Mouse (Mus musculus) heart, embryonic 15.5 days (tissue): ENCODE results near the gene Nos1ap. TPM values are rescaled to one million over a fixed set of nuclear protein-coding genes. Genes with fewer than 3 reads are reported as not detected.

Source experiments
- ATAC-seq: fragments of 200-750 bp; cut with Nextera tagmentation; replicated peaks from 2 replicates; pipeline ENCODE4 v1.8.0; 2017; ENCODE audit warnings: low read depth, moderate TSS enrichment; ENCODE audit not compliant: insufficient number of reproducible peaks, insufficient read depth, low FRiP score
- H3K27ac ChIP-seq: fragments of 300-500 bp; sonication (generic); 2 replicates; pipeline ENCODE4 v1.5.1; 2015; ENCODE audit warnings: mild to moderate bottlenecking, inconsistent platforms
- H3K27me3 ChIP-seq: fragments of 300-500 bp; sonication (generic); 2 replicates; pipeline ENCODE4 v1.6.1; 2015; ENCODE audit warnings: inconsistent platforms
- H3K36me3 ChIP-seq: fragments of 300-500 bp; sonication (generic); 2 replicates; pipeline ENCODE4 v1.6.1; 2015; ENCODE audit warnings: mild to moderate bottlenecking, inconsistent platforms
- H3K4me1 ChIP-seq: fragments of 300-500 bp; sonication (generic); replicated peaks from 2 replicates; pipeline ENCODE4 v1.6.1; 2015; ENCODE audit warnings: inconsistent platforms
- H3K4me2 ChIP-seq: fragments of 300-500 bp; sonication (generic); 2 replicates; pipeline ENCODE4 v1.6.1; 2015; ENCODE audit warnings: inconsistent platforms, mild to moderate bottlenecking, moderate library complexity
- H3K4me3 ChIP-seq: fragments of 300-500 bp; sonication (generic); 2 replicates; pipeline ENCODE4 v1.5.1; 2015; ENCODE audit warnings: mild to moderate bottlenecking, inconsistent platforms
- H3K9ac ChIP-seq: fragments of 300-500 bp; sonication (generic); 2 replicates; pipeline ENCODE4 v1.6.1; 2015; ENCODE audit warnings: mild to moderate bottlenecking, inconsistent platforms
- H3K9me3 ChIP-seq: fragments of 300-500 bp; sonication (generic); replicated peaks from 2 replicates; pipeline ENCODE4 v1.6.1; 2016; ENCODE audit warnings: inconsistent platforms
- WGBS: fragments of 180-500 bp; shearing (Covaris S2); methylation state at CpG from one replicate; pipeline ENCODE4 v1.1.7; 2015; ENCODE audit warnings: mixed read lengths; 5-methylcytosine and 5-hydroxymethylcytosine counted together
- polyA plus RNA-seq: library from polyadenylated mRNA; unstranded; fragments of >200 nt; fragmentation: Nextera tagmentation; extraction: Ambion mirVana; gene quantifications from 2 replicates; pipeline ENCODE4 v1.2.1, GENCODE M21; 2015

Nos1ap gene
- polyA plus RNA-seq, 1 experiment from 2014 or later = 13.7 TPM

DNA sequence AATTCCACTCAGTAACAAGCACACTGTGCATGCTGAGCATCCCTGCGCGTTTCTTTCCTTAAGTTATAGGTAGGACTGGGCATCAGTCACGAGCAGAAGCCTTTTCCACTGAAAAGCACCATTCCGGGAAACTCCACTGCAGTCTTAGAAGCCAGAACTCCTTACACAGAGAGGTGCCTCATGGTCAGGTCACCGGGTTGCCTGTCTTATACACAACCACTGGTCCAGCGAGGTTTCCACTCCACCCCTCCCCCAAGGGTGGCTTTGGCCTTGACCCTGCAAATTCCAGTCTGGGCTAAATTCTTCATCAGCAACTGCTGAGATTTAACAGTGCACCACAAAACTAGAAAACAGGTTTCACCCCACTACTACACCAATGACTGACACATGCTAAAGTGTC lies 1.3 kb downstream of the Nos1ap start:
- ATAC-seq = no peak
- 0 out of 2 replicates have a peak overlapping the region, but pooled peaks have one; percentile 5 for H3K27ac ChIP-seq
- peak overlapping the region; percentile 94 for H3K4me2 ChIP-seq
- H3K4me3 ChIP-seq = peak overlapping the region; percentile 88
- no peaks in the 10 kb centered on the region for H3K9me3 ChIP-seq
- H3K27me3 ChIP-seq = no peaks in the 10 kb centered on the region
- H3K36me3 ChIP-seq = no peaks in the 10 kb centered on the region
- peaks cover 13% of the 10 kb centered on the region for H3K4me1 ChIP-seq
- H3K9ac ChIP-seq = peak overlapping the region; percentile 29; the same call in 1 of the 2 replicates
- WGBS = 24% methylated on average over 6 of the region's 6 CpGs

DNA sequence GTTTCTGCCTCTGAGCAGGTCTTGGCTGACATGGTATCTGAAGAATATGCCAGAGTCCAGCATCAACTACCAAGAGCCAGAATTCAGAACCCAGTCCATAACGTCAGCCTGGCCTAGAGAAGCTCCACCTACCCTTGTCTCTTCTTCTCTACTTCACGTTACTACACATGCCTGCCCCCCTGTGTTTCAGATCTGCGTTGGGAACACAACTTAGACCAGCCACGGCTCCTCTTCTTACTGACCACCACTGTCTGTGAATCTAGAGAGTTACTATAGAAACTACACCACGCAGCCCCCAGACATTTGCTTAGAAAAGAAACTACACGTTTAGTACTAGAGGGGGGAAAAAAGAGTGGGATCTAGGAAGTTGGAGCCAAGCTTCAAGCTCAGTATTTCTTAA lies 2.9 kb downstream of the Nos1ap start:
- no peak overlapping the region for H3K27ac ChIP-seq
- no peaks in the 10 kb centered on the region for H3K36me3 ChIP-seq
- H3K27me3 ChIP-seq = no peaks in the 10 kb centered on the region
- no peak overlapping the region for H3K4me3 ChIP-seq
- peaks cover 13% of the 10 kb centered on the region for H3K4me1 ChIP-seq
- no peaks in the 10 kb centered on the region for H3K9me3 ChIP-seq
- ATAC-seq = no peak
- H3K9ac ChIP-seq = no peak overlapping the region
- 70% methylated on average over 6 of the region's 6 CpGs for WGBS
- peak overlapping the region; percentile 94; the same call in 1 of the 2 replicates for H3K4me2 ChIP-seq

DNA sequence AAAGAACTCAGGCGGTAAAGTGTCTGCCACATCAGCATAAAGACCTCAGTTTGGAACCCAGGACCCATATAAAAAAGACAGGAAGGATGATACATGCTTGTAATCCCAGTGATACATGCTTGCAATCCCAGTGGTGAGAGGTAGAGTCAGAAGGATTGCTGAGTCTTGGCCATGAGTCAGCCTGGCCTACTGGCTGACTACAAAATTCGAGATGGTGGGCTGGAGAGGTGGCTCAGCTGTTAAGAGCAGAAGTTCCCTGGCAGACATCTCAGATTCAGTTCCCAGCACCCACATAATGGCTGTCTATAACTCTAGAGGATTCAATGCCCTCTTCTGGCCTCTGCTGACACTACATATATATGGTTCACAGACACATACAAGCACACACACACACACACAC lies 5.7 kb downstream of the Nos1ap start:
- no peak overlapping the region for H3K9ac ChIP-seq
- WGBS = 96% methylated on average over 2 of the region's 2 CpGs

DNA sequence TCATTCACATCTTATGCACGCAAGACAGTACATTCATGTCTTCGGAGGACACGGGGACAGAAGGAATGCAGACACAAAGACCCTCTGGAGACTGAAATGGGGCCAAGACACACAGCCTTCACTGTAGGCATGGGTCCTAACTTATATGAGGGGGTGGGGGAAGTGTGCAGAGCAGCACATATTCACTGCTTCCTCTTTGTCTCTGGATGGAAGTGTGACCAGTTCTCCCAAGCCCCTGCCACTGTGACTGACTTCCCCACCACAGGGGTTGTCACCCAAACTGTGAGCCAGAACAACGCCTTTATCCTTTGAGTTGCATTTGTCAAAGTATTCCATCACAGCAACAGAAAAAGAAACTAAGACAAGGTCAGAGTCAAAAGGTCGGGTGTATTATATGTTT lies 7.3 kb downstream of the Nos1ap start:
- H3K4me3 ChIP-seq = no peak overlapping the region
- WGBS = 73% methylated on average over 5 of the region's 5 CpGs
- no peaks in the 10 kb centered on the region for H3K36me3 ChIP-seq
- ATAC-seq = no peak
- no peak overlapping the region for H3K4me2 ChIP-seq
- H3K9ac ChIP-seq = no peak overlapping the region
- no peaks in the 10 kb centered on the region for H3K27me3 ChIP-seq
- peaks cover 15% of the 10 kb centered on the region for H3K4me1 ChIP-seq
- H3K9me3 ChIP-seq = no peaks in the 10 kb centered on the region
- H3K27ac ChIP-seq = no peak overlapping the region

More for the DNA sequence above, 5.7 kb downstream of the Nos1ap start:
- no peak for ATAC-seq
- no peaks in the 10 kb centered on the region for H3K36me3 ChIP-seq
- H3K9me3 ChIP-seq = no peaks in the 10 kb centered on the region
- H3K4me1 ChIP-seq = peaks cover 26% of the 10 kb centered on the region
- no peak overlapping the region for H3K4me2 ChIP-seq
- no peak overlapping the region for H3K4me3 ChIP-seq
- no peak overlapping the region for H3K27ac ChIP-seq
- H3K27me3 ChIP-seq = no peaks in the 10 kb centered on the region

DNA sequence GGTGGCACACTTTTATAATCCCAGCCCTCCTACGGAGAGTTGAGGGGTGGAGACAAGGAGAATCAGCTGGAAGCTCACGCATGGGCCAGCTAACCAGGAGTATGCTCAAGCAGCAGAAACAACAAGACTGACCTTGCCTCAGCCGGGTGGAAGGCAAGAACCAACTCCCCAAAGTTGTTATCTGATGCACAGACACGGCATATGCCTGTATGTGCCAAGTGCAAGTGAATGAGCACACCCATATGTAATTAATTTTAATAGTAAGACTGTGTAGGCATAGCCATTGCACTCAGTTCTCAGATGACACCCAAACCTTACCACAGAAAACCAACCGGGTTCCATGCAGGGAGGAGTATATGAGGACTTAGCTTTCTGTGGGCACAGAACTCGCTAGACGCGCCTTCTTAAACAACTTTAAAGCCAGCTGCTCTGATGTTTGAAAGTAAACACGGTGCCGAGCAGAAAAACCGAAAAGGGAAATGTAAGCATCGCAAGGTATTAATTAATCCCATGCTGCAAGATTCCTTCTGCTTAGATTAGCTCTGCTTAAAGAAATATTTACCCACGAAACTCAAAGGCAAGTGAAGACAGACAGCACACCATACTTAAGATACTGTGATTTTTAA lies 9.1 kb downstream of the Nos1ap start:
- H3K4me2 ChIP-seq = peak overlapping the region; percentile 21; the same call in 1 of the 2 replicates
- peaks cover 24% of the 10 kb centered on the region for H3K4me1 ChIP-seq
- H3K4me3 ChIP-seq = no peak overlapping the region
- H3K9ac ChIP-seq = no peak overlapping the region
- 44% methylated on average over 13 of the region's 13 CpGs for WGBS
- no peaks in the 10 kb centered on the region for H3K9me3 ChIP-seq
- no peak for ATAC-seq
- H3K27me3 ChIP-seq = no peaks in the 10 kb centered on the region
- 0 out of 2 replicates have a peak overlapping the region, but pooled peaks have one; percentile 47 for H3K27ac ChIP-seq
- H3K36me3 ChIP-seq = no peaks in the 10 kb centered on the region

DNA sequence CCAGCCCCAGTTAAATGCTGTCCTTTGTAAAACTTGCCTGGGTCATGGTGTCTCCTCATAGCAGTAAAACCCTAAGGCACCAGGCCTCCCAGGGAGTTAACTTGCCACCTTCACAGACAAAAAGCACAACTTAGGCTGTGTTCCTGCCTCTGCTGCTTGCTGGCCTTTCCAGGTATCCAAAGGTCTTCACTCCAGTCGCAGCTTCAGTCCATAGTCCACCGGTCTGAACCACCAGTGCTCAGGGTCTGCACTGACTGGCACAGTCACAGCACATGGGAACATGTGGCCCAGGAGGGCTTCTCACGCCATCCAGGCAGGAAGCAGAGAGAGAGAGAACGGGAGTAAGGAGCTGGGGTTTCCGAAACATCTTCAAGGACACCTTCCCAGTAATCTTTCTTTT lies 10.2 kb downstream of the Nos1ap start:
- no peak overlapping the region for H3K9ac ChIP-seq
- no peaks in the 10 kb centered on the region for H3K27me3 ChIP-seq
- peaks cover 27% of the 10 kb centered on the region for H3K4me1 ChIP-seq
- WGBS = 88% methylated on average over 5 of the region's 5 CpGs
- H3K4me2 ChIP-seq = no peak overlapping the region
- H3K36me3 ChIP-seq = no peaks in the 10 kb centered on the region
- H3K27ac ChIP-seq = no peak overlapping the region
- no peak overlapping the region for H3K4me3 ChIP-seq
- ATAC-seq = no peak
- no peaks in the 10 kb centered on the region for H3K9me3 ChIP-seq

DNA sequence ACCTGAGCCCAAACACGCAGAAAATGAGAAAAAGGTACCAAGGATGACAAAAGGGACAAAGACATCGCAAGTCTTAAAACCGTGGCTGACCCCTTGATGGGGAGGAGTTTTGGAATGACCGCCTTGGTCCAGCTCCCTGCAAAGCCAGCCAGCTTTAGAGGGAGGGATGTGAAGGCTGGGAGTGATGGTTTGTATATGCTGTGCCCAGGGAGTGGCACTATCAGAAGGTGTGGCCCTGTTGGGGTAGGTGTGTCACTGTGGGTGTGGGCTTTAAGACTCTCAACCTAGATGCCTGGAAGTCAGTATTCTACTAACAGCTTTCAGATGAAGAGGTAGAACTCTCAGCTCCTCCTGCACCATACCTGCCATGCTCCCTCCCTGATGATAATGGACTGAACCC lies 10.6 kb downstream of the Nos1ap start:
- Histone ChIP-seq H3K36me3 (no peaks in the 10 kb centered on the region), H3K4me2 (no peak overlapping the region), H3K27ac (no peak overlapping the region), H3K9ac (no peak overlapping the region), H3K4me1 (peaks cover 27% of the 10 kb centered on the region), H3K9me3 (no peaks in the 10 kb centered on the region), H3K27me3 (no peaks in the 10 kb centered on the region), H3K4me3 (no peak overlapping the region)
- 93% methylated on average over 4 of the region's 4 CpGs for WGBS
- ATAC-seq = no peak

DNA sequence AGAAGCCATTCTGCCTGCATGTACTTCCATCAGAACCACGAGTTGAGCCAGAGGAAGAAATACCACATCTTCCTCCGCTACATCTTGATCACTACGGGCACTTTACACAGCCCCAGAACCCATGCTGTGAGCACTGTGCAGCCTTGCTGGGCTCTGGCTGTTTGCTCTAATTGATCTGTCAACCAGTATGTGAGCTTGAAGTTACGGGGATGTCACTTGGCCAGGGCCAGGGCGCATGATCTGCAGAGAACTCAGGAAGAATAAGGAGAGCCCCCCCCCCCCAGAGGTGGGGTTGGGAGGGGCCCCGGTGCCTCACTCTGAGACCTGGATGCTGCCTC lies 13.0 kb downstream of the Nos1ap start:
- Histone ChIP-seq H3K4me1 (peaks cover 27% of the 10 kb centered on the region), H3K27ac (no peak overlapping the region), H3K9ac (no peak overlapping the region), H3K9me3 (0 out of 2 replicates have a peak, but pooled peaks cover 2% of the 10 kb centered on the region), H3K4me3 (no peak overlapping the region), H3K4me2 (no peak overlapping the region), H3K27me3 (no peaks in the 10 kb centered on the region), H3K36me3 (no peaks in the 10 kb centered on the region)
- no peak for ATAC-seq
- WGBS = 57% methylated on average over 6 of the region's 6 CpGs

DNA sequence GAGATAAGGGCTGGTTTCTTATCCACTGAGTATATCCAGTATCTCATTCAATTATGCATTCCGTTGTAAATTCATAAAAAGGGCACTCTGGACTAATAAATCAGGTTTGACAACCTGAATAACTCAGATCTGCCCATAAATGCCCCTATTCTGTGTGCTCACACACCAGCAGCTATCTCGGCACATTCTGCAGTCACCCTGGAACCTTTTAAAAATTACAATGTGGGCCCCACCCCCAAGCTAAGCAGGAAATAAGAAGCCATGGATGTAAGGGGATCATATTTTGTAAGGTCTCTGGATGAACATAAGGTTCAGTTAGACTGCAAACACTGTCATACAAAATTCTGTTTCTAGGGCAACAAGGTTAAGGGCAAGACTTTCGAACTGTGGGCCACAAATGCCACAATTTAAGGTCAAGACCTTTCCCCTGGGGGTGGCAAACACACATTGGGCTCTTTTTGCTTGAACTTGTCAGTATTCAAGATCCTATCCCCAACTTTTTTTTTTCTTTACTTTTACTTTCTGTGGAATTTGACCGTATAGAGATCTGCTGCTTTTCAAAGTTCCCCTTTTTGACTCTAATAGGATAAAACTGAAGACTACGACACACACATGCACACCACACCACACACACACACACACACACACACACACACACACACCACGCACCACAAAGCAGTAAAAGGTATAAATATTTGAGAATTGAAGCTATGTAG lies 13.5 kb downstream of the Nos1ap start:
- no peak overlapping the region for H3K4me2 ChIP-seq
- 0 out of 2 replicates have a peak, but pooled peaks cover 2% of the 10 kb centered on the region for H3K9me3 ChIP-seq
- H3K4me1 ChIP-seq = peaks cover 23% of the 10 kb centered on the region
- H3K27ac ChIP-seq = no peak overlapping the region
- WGBS = 60% methylated on average over 6 of the region's 6 CpGs
- no peaks in the 10 kb centered on the region for H3K27me3 ChIP-seq
- no peak overlapping the region for H3K4me3 ChIP-seq
- H3K36me3 ChIP-seq = no peaks in the 10 kb centered on the region
- H3K9ac ChIP-seq = no peak overlapping the region
- ATAC-seq = no peak

DNA sequence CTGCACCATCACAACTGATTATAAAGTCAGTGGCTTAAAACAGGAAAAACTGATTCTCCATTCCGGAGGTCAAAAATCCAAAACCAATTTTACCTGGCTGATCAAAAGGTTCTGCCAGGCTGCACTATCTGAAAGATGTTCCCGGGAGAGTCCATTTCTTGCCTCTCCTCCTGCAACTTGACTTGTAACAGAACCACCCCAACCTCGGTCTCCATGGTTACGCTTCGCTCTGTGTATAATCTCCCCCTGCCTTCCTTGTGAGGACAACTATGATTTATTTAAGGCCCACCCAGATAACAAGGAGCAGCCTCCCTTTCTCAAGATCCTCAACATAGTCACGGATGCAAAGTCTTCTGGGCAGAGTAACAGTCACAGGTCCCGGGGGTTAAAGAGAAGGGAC lies 16.5 kb downstream of the Nos1ap start:
- H3K4me3 ChIP-seq = no peak overlapping the region
- H3K4me1 ChIP-seq = peaks cover 12% of the 10 kb centered on the region
- 77% methylated on average over 7 of the region's 7 CpGs for WGBS
- H3K27ac ChIP-seq = no peak overlapping the region
- H3K36me3 ChIP-seq = no peaks in the 10 kb centered on the region
- H3K9me3 ChIP-seq = 0 out of 2 replicates have a peak, but pooled peaks cover 2% of the 10 kb centered on the region
- no peaks in the 10 kb centered on the region for H3K27me3 ChIP-seq
- H3K9ac ChIP-seq = no peak overlapping the region
- H3K4me2 ChIP-seq = no peak overlapping the region
- no peak for ATAC-seq

DNA sequence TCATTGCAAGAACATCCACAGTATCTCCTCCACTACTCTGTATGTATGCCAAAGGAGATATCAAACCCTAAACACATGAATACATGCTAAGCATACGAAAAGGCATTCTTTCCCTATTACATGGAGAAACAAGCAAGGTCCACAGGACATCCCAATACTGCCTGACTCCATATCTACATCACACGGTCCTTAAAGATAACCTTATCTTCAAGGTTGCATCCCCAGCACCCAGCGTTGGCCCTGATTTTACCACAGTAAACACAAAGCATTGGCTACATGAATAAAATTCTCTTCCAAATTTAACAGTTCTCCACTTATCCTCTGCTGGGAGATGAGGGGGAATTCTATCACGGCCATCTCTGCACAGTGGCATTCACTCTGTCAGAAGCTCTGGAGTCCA lies 22.7 kb downstream of the Nos1ap start:
- H3K9ac ChIP-seq = no peak overlapping the region
- H3K27me3 ChIP-seq = no peaks in the 10 kb centered on the region
- no peaks in the 10 kb centered on the region for H3K36me3 ChIP-seq
- WGBS = 63% methylated on average over 4 of the region's 4 CpGs
- no peak overlapping the region for H3K4me2 ChIP-seq
- H3K27ac ChIP-seq = no peak overlapping the region
- no peak overlapping the region for H3K4me3 ChIP-seq
- no peaks in the 10 kb centered on the region; the same call in 1 of the 2 replicates for H3K4me1 ChIP-seq
- no peak for ATAC-seq
- 0 out of 2 replicates have a peak, but pooled peaks cover 2% of the 10 kb centered on the region for H3K9me3 ChIP-seq

DNA sequence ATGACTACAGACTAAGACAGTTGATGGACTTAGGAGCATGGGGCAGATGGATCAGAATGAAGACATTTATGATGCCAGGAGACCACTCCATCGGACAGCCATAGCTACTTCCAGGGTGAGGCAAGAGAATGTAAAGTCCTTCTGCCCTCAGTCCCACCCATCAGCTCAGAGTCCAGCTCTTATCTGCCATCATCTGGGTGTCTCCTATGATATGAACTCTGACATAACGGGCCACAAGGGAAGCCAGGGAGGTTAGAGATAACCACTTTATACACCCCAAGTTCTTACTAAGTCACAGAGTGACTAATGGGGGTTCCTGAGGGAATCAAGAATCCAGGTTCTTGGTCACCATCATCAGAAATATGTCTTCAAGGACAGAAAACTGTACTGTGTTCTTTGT lies 23.1 kb downstream of the Nos1ap start:
- Histone ChIP-seq H3K4me2 (no peak overlapping the region), H3K4me3 (no peak overlapping the region)
- WGBS = 86% methylated on average over 2 of the region's 2 CpGs

More for the DNA sequence above, 23.1 kb downstream of the Nos1ap start:
- no peak for ATAC-seq
- no peaks in the 10 kb centered on the region; the same call in 1 of the 2 replicates for H3K4me1 ChIP-seq
- H3K36me3 ChIP-seq = no peaks in the 10 kb centered on the region
- no peak overlapping the region for H3K9ac ChIP-seq
- no peaks in the 10 kb centered on the region for H3K27me3 ChIP-seq
- no peak overlapping the region for H3K27ac ChIP-seq
- no peaks in the 10 kb centered on the region for H3K9me3 ChIP-seq
